Mouse (Mus musculus) left cerebral cortex, adult 18-20 months (tissue): ENCODE data around the gene Lat. TPM values are rescaled to one million over a fixed set of nuclear protein-coding genes. Genes with fewer than 3 reads are reported as not detected.
A peak's percentile ranks its signal among the peaks of the same experiment; 100 is the strongest.
"Not testable (repeated sequence)": the region's sequence is repeated elsewhere in the genome, so short reads cannot be mapped to it uniquely, and the experiment has no call there.

Source experiments
- DNase-seq, 2 experiments: peaks; one replicate each; pipeline ENCODE4 v3.0.0; 2021 to 2022; ENCODE audit warnings: low spot score in 2 of 2, mixed read lengths in 1 of 2
- long read RNA-seq, 2 experiments: library from polyadenylated mRNA; stranded (forward); transcript quantifications; one replicate each; pipeline ENCODE4 v2.0.0; 2021
- total RNA-seq, 2 experiments: library from RNA; stranded (reverse); gene quantifications; 2 replicates each; pipeline ENCODE4 v1.2.3; 2021

Lat gene
- 1 to 10 TPM; 1.5 to 1.7 TPM for total RNA-seq
- long read RNA-seq, experiment 1, partial matches to known transcripts = 0 of 2 reads
- long read RNA-seq, experiment 1, other reads (novel, unspliced or antisense) = 1 of 2 reads
- long read RNA-seq, experiment 2 = 0 reads

- DNase-seq = no peak
Measured at GRCm38 (mm10) chr7:126369393-126369792, at the start of gene Lat. Gene Lat, minus strand, starts transcription at chr7:126369570.

GRCm38 (mm10) chr7:126418496-126418895, 49.1 kb upstream of the Lat start:
- DNase-seq = no peak

- no peak for DNase-seq
Measured at GRCm38 (mm10) chr7:126417606-126418005, 48.2 kb upstream of the Lat start.

DNA sequence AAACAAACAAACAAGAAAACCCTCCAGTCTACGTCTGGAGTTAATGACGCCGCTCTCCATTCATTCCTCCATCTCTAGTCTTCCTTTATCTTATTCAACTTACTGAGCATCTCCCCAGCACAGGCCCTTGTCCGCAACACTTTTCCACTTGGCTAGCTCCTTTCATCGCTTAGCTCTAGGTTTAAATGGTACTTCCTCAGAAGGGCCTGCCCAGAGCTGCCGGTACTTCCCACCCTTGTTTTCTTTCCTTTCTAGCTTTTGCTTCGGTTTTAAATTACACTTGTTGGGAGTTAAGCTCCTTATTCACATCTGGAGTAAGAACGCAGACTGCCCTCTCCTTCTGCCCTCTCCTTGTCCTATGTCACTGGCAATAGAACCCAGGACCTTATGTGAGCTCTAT, 47.7 kb upstream of the Lat start:
- DNase-seq = no peak

DNA sequence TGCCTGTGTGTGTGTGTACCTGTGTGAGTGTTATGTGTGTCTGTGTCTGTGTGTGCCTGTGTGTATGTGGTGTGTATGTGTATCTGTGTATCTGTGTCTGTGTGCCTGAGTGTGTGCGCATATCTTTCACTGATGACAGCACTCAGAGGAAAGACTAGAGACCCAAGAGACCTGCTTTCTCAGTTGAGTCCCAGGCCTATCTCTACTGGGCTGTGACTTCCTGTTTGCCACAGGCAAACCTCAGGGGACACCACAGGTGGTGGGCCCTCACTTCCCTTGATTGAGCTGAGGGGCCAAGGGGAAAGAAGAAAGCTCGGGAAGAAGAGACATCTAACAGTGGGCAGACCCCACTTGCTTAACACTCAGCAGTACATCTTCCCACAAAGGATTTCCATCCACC, 47.2 kb upstream of the Lat start:
- DNase-seq = no peak

DNA sequence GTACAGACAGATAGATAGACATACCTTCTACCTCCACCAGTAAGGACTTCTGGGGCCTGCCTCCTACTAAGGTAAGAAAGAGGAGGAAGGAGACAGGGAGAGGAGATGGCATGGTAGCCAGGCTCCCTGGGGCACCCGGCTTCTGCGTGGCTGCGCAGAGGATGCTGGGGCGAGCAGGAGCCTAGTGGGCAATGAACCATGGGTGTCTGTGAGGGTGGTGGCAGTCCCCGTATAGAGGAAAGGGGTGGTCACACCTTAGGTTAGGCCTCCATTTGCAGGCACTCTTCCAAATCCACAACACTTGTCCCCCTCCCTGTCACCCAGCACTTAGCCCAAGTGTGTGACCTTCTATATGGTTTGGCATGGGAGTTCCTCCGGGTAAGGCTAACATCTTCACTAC, 45.4 kb upstream of the Lat start, which contains the start of gene Cd19:
Gene Cd19, minus strand, starts transcription at position 165 of the 400 bp plus-strand sequence.
- no peak for DNase-seq

- no peak for DNase-seq
Measured at GRCm38 (mm10) chr7:126411061-126411460, 41.7 kb upstream of the Lat start.

DNA sequence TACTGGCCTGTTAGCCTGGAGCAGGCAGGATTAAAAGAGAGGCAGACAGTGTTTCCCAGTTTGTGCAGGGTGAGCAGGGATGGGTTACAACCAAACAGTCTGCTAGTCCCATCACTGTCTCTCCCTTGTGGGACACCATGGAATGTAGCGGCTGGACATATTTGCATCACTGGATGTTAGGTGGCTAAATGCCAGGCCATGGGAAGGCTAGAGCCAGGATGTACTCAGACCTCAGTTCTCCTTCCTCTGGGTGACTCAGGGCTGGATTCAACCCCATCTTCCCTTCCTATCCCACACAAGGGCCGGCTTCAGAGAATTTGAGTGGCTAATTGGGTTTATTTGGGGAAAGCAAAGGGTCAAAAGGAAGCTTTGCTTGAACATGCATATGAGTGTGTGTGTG, 39.3 kb upstream of the Lat start:
- no peak for DNase-seq

- DNase-seq = not testable (repeated sequence)
Measured at GRCm38 (mm10) chr7:126402518-126402917, 33.1 kb upstream of the Lat start.

DNA sequence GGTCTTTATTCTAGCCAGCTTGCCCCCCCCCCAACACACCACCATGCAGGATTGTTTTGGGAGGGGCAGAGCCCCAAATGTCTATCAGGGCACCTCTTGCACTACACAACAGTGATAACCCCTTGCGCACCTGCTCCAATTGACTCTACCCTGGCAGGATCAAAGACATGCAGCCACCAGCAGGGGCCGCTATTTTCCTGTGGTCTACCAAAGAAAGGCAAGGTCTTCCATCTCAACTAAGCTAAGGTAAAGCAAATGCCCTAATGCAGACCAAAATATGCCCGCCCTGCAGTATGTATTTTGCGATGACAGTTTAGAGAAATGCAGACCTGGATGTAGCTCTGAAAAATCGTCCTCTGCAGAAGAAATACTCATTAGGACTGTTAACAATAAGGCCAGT, 30.2 kb upstream of the Lat start:
- DNase-seq = peak; percentile 78 to 83

DNA sequence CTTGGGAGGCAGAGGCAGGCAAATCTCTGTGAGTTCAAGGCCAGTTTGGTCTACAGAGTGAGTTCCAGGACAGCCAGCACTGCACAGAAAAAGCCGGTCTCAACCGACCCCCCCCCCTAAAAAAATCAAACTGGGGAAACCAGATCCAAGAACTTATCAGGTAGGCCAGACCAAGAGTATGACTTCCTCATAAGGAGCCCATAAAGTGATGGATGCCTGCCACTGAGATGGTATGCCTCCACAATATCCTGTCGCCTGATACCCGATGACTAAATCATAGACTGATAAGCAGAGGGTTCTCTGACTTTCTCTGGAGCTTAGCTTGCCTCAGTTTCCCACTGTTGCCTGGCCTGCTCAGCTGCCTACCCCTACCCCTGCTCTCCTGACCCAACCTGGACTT, 28.5 kb upstream of the Lat start:
- DNase-seq = no peak

- no peak for DNase-seq
Measured at GRCm38 (mm10) chr7:126397221-126397620, 27.9 kb upstream of the Lat start.

DNA sequence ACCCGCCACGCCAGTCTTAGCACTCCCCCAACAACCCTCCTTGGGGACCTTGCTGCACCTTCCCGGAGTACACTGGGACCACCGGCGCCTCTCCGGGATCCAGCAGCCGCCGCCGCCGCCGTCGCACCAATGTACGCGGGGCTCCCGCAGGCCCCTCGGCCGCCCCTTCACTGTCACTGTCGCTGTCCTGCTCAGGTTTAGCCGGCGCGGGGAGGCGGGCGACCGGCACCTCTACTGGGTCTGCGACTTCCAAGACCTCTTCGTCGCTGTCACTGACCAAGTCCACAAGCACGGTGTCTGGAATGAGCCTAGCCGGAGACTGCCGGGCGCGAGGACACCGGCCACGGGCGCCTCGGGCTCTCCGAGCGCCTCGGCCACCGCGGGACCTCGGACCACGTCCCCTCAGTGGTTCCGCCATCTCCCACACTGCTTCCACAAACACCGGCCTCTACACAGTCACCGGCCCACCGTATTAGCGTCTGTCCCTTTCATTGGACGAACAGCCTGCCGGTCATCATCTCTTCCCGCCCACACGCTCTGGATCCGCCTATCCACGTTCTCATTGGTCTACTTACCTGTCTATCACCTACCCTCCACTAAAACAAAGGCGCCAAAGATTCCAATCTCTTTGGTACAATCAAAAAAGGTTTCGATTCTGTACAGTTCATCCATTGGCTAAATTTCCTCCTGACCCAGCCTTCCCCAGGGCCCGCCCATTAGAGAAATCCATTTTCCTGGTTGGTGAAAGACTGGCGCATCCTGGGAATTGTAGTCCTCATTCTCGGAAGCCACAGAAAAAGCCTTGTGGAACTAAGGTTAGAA, 27.1 kb upstream of the Lat start, which contains the start of gene Nfatc2ip:
Gene Nfatc2ip, minus strand, starts transcription at position 440 of the 822 bp plus-strand sequence.
- DNase-seq = peak; percentile 96

GRCm38 (mm10) chr7:126392086-126392884, 22.9 kb upstream of the Lat start:
- DNase-seq = not testable (repeated sequence)

GRCm38 (mm10) chr7:126388185-126388584, 18.8 kb upstream of the Lat start:
- no peak for DNase-seq

- DNase-seq = no peak
Measured at GRCm38 (mm10) chr7:126383565-126383964, 14.2 kb upstream of the Lat start.

DNA sequence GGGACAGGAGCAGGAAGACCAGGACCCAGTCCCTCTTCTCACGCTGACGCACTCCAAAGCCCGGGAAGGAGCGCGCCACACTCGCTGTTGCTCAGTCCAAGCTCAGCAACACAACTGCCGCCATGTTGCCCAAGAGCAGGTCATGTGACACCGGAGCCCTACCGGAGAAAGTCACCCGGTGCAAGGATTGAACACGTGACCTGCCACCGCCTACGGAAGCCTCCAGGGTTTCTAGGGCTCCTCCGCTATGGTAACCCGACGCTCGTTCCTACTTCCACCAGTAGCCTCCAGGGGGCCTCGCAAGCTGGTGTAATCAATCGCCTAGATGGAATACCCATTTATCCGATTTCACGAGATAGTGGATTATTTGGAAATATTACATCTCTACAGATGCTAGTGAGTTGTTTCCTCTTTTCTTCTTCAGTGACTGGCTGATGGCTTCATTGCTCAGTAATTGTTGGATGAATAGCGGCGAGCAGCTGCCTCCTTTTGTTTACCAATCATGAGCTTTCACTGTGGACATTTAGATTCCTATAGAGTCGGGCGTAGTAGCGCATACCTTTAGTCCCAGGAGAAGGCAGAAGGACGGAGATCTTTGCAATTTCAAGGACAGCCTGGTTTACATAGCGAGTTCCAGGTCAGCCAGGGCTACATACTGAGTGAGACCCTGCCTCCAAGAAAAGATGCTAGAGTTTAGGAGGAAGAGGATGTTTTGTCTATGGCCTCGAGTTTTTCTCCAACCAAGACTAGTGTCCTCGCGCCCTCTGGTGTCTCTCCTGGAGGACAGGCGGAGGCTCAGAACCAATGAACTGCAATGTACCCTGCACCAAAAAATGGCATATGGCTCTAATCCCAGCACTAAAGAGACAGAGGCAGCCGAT, 8.1 kb upstream of the Lat start, which contains the start of gene Spns1:
Gene Spns1, minus strand, starts transcription at position 173 of the 881 bp plus-strand sequence.
- DNase-seq = peak; percentile 99 to 100

GRCm38 (mm10) chr7:126376903-126377277, 7.5 kb upstream of the Lat start:
- no peak for DNase-seq

DNA sequence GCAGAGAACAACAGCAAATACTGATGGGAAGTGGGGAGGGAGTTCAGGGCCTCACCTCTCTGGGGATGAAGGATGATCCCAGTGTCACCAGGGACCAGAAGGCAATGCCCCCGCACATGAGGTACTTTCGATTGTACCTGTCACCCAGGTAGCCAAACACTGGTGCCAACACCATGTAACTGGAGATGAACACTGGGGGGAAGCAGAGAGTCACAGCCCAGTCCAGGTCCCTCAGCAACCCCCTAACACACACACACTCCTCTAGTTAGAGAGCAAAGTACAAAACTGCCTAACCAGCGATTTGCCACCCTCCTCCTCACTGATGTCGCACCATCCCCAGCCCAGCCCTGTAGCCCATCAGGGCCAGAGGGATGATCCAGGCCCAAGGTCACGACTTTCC, 5.6 kb upstream of the Lat start:
- no peak for DNase-seq

DNA sequence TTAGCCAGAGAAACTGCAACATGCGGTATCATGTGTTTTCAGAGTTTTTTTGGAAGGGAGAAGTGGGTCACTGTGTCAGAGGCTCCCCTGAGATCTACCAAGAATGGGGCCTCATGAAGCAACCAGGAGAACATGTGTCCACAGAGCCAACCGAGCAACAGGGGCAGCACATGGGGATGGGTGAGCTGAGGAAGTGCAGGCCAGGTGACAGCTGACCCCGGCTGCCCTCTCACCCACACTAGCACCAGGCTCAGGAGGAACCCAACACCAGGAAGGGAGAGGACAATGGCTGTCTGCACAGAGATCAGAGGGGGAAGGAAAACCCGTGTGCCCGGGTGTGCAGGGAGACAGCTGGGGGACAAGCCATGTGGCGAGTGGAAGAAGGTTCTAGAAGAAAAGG, 5.2 kb upstream of the Lat start:
- no peak for DNase-seq

GRCm38 (mm10) chr7:126373007-126373406, 3.6 kb upstream of the Lat start:
- no peak for DNase-seq
